Mouse (Mus musculus): ENCODE measurements around the gene Cryzl1.

- TF ChIP-seq POLR2A (IDR thresholded peaks at IDR 0.05; ENCODE audit: borderline replicate concordance, control insufficient read depth, low read depth, low read length), result no peak
- no peak for TF ChIP-seq CTCF (IDR thresholded peaks at IDR 0.05; ENCODE audit: control insufficient read depth, insufficient read depth, low read length)
Measured at GRCm38 (mm10) chr16:91657285-91657684, 71.5 kb downstream of the Cryzl1 start.
